Mouse (Mus musculus): ENCODE results near the gene Actr2.
"Not testable (repeated sequence)": the region's sequence is repeated elsewhere in the genome, so short reads cannot be mapped to it uniquely, and the experiment has no call there.

Actr2 gene

DNA sequence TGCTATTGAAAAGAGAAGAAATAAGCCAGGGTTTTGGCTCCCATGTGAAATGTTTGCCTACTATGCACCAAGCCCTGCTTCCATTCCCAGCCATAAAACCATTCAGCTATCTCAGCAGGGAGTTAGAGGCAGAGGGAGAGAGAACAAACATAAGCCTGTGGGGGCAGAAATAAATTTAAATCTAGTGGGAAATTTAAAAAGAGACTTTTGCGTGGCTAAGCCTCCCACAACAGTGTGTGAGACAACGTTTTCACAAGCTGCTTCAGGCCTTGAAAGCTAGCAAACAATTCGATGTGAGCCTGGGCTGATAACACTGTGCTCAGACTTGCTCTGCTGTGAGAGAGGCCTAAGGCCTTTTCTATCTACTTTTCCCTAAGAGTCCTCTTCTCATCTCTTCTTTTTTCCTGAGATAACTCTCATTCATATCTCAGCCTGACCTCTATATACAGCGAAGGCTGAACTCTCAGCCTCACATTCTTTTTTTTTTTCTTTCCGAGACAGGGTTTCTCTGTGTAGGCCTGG is 3.4 kb upstream of the Actr2 start:
- no peak for DNase-seq (ENCODE audit: low read depth, low spot score)

DNA sequence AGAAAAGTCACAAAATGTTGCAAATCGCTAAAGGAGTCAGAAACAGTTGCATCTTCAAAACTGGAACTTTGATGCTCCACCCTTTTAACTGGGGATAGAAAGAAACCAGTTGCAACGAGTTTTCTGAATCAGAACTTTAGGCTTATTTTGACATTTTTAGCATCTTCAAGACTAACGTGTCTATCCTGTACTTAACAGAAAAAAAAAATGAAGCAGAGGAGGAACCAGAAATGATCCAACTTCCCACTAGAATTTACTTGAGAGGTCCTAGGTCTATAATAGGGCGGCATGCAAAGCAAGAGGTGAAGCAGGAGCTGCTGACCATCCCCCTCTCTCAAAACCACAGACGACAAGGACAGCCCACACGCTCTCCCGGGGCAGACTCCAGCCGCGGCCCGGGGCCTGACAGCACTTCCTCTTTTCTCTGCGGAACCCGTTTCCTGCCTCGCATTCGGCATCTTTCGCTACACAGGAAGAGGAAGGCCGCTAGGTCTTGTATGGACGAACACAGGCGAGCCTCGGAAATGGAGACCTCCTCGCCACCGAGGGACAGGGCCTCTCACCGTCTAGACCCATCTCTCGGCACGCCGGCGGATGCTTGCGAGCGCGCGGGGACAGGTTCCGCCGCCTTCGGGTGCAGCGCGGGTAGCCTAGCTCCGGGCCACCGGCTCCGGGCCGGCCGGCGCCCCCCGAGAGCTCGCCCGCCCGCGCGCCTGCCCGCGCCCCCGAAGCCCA is 540 bp downstream of the Actr2 start:
- DNase-seq (ENCODE audit: low read depth, low spot score), result peak; percentile 98

DNA sequence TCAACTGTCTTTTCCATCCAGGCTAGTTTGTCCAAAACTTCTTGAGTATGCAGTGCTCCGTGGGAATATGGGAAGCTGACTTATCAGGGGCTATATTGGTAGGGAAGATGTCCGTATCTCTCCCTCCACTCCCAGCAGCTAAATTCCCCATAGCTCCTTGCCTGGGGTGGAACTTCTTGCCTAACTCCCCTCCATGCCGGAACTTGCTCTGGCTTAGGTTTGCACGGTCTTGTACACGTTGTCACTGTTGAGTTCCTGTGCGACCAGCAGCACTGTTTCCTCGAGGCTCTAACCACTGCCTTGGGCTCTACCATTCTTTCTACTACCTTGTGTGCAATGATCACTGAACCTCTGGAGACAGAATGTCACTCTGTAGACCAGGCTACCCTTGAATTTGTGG is 4.6 kb downstream of the Actr2 start:
- no peak for DNase-seq (ENCODE audit: low read depth, low spot score)

DNA sequence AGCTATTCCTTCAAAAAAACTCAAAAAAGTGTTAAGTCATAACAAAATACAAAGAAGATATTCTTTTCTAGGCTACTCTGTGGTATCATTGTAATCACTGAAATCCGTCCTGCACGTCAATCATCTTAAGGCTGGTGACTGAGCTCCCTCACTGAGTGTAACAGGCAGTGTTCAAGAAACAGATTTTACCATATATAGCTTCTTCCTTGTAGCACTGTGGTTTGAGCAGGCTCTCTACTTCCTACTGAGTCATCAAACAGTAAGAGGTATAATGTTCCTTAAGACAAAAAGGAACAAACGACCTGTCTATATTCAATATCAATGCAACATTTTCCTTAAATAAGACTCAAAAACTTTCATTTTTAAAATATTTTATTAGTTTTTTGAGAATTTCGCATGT is 5.0 kb downstream of the Actr2 start:
- no peak for DNase-seq (ENCODE audit: low read depth, low spot score)

DNA sequence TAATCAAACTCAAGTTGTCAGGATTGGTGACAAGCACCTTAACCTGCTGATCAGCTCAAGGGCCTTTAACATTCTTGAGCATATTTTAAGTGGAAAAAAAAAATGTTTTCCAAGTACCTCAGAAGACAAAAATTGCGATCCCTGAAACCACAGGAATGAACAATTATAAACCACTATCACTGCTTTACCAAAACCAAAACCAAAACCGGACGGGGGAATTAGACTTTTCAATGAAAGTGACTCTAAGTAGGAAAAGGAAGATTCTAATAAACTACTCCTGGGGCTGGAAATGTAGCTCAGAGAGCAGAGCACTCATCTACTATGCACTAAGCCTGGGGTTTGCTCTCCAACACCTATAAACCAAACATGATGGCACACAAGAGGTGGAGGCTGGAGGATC is 5.8 kb downstream of the Actr2 start:
- DNase-seq (ENCODE audit: low read depth, low spot score), result no peak

DNA sequence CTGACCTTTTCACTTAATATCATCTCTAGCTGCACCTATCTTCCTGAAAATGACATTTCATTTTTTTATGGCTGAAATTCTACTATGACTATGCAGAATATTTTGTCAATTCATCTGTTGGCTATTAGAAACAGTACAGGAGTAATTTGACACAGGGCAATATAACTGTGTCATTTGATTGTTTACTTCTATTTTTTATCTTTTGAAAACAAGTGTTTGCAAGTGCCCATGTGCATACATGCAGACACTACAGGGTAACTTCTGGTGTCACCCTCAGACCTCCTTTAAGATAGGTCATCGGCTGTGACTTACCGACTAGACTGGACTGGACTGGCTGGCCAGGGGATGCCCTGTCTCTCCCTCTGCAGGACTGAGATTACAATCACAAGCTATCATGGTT is 8.8 kb downstream of the Actr2 start:
- no peak for DNase-seq (ENCODE audit: low read depth, low spot score)

DNA sequence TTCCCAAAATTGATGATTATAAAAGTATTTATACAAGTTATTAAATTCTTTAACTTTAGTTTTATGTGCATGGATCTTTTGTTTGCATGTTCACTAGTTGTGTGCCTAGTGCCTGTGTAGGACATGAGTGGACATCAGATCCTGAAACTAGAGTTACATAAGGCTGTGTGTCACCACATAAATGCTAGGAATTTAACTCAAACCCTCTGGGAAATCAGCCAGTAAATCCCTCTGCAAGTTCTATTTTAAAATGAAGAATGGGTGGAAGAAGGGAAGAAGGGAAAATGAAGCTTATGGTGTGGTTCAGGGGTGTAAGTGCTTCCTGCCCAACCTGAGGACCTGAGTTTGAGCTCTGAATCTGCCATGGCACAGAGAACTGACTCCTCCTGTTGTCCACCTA is 26.4 kb downstream of the Actr2 start:
- DNase-seq (ENCODE audit: low read depth, low spot score), result no peak

DNA sequence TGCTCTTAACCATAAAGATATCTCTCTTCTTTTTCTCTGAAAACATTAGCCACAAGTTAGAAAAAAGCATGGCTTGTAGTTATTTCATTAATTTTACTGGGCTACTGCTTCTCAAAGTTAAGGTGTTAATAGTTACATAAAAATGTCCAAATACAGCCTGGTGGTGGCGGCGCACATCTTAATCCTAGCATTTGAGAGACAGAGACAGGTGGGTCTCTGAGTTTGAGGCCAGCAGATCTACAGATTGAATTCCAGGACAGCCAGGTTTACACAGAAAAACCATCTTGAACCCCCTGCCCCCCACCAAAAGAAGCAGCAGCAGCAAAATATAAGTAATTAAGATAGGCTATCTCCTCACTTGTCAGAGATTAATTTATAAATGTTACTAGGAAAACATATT is 27.1 kb downstream of the Actr2 start:
- no peak for DNase-seq (ENCODE audit: low read depth, low spot score)

DNA sequence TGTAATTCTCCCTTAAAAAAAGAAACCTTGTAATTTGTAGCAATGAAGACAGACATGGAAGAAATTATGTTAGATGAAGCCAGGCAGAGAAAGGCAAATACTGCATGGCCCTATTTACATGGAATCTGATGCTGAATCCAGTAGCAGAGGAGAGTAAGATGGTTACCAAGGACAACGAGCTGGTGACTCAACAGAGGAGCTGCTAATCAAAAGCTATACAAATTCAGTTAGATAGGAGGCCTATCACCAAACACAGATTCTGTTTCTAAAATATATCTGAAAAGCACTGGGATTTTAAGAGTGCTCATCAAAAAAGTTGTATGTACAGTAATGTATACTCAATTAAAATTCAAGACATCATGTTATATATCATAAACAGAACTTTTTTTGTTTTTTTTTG is 37.3 kb downstream of the Actr2 start:
- no peak for DNase-seq (ENCODE audit: low read depth, low spot score)

DNA sequence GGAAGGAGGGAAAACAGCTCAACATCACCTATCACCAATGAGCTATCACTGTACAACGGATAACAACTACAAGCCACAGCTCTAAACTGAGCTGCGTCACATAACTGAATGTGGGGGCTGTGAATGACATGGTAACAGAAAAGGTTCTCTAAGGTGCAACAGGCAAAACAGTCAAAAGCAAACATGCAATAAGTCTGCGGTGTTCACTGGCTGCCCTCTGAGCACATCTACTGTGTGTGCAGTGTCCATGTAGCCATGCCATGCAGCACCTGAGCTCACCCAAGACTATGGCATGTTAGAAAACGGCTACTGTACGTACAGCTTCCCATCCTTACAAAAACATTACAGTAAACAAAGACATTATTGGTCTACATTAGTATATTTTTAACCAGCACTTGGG is 39.9 kb downstream of the Actr2 start:
- no peak for DNase-seq (ENCODE audit: low read depth, low spot score)

DNA sequence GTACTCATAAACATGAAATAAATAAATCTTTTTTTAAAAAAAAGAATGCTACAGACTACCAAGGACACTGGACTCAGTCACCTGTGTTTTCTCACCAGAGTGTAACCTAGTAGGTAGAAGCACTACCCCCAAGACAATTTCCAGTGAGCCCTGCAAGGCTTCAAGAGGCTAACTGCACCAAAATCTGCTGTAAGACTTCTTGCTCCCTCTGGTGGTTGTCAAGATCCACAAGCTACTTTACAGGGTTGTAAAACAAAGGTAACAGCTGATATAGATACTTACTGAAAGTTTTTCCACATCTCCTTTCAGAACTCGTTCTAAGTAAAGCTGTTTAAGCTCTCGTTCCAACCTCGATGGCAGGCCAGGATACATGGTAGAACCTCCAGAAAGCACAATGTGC is 40.5 kb downstream of the Actr2 start:
- peak; percentile 49 for DNase-seq (ENCODE audit: low read depth, low spot score)

DNA sequence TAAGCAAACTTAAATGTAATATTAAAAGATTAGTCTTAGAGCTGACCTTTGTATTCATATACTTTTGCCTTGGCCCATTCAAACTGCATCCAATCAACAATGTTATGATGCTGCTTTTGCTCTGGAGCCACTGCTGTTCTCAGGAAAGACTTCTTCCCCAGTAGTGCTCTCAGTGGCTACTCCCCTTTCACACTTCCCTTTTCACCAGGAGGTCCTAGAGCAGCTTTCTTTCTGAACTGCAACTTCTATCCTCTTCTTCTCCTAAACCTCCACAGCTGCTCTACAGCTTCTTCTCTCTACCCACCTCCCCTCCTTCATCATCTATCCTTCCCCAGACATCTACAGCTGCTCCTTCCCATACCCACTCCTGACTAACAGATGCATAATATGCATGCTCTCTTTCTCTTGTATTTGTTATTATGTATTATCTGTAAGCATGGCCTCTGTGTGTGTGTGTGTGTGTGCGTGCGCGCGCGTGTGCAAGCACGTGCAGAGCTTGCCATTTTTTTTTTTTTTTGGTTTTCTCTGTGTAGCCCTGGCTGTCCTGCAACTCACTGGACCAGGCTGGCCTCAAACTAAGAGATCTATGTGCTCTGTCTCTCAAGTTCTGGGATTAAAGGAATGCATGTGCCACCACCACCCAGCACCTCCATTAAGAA is 44.2 kb downstream of the Actr2 start:
- DNase-seq (ENCODE audit: low read depth, low spot score), result peak; percentile 56

DNA sequence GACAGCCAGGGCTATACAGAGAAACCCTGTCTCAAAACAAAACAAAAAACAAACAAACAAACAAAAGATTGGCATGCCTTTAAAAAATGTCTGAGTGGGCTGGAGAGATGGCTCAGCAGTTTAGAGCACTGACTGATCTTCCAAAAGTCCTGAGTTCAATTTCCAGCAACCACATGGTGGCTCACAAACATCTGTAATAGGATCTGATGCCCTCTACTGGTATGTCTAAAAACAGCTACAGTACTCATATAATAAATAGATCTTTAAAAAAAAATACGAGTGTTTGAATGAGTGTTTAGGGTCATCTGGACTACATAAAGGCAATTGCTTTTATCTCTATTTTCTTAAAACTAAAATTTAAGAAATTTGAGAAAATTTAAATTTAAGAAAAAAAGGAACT is 45.2 kb downstream of the Actr2 start:
- no peak for DNase-seq (ENCODE audit: low read depth, low spot score)

DNA sequence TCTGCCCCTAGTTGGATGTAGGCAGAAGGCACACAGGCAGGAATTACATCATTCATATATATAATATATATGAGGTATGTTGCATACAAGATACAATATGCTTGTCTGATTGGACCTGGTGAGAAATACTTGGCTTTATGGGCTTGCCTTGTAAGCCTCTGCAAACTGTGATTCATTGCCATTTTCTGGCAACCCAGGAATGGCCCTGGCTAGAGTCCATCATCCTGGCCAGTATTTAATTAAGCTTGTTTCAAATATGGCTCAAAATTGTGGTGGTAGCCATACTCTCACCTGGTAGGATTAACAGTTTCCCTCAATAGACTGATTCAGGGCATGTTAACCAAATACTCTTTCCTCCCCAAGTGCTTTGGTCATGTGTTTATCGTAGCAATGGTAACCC is 46.6 kb downstream of the Actr2 start:
- DNase-seq (ENCODE audit: low read depth, low spot score), result no peak

DNA sequence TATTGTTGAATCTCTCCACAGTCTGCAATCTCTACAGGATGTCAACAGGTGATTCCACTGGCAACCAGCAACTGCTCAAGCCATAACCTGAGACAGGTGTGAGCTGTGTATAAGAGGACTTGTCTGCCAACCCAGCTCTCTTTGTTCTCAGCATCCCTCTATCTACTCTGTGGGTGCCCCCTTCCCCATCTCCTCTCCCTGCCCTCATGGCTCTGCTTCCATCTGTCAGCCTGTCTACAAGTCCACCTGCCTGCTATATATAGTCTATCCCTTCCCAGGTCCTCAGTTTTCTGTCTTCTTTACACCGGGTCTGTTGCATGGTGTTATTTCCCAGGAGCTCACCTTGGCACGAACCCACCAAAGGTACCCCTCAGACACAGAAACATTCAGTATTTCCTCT is 47.8 kb downstream of the Actr2 start:
- no peak for DNase-seq (ENCODE audit: low read depth, low spot score)

DNA sequence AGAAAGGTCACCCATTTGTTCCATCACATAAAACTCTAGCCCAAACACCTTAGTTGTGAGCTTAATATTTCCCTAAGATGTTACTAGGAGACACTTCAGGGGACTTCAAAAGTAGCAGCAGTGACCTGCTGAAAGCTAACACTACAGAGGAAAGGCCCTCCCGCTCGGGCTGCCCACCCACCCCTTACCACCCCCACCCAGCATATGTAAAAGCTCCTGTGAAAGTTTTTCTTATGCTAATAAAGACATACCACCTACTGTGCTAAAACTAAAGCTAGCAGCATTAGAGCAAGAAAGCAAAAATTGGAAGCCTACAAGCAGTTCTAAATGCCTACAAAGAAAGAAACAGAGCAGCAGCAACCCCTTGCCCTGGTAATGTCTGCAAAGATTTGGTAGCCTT is 48.6 kb downstream of the Actr2 start:
- DNase-seq (ENCODE audit: low read depth, low spot score), result not testable (repeated sequence)

DNA sequence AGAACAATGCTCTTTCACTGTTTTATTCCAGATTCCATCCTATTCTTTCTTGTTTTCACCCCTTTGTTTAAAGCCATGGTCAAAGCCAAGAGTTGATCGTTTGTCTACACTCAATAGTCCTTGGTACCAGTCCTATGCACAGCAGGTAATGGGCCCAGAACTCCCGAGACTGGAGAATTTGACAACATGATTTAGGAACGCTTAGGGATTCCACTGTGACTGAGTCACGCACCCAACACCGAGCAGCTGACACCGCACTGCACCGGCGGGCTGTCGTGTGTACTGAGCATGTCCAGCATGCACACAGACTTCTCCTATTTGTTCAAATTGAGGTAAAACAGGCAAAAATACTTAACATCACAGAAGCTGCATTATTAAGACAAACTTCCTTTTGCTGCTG is 49.9 kb downstream of the Actr2 start:
- DNase-seq (ENCODE audit: low read depth, low spot score), result not testable (repeated sequence)

DNA sequence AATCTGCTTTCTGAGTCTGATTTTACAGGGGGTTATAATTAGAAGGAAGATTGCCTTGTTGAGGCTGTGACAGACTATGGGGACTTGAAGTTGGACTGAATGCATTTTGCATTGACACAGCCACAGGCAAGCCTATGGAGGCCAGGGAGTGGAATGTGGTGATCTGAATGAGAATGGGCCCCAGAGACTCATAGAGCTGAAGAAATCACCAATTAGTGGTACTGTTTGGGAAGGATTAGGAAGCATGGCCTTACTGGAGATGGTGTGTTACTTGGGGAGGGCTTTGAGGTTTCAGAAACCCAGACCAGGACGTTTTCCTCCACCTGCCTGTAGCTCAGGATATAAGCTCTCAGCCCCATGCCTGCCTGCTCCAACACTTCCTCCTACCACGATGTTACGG is 53.0 kb downstream of the Actr2 start:
- DNase-seq (ENCODE audit: low read depth, low spot score), result no peak

DNA sequence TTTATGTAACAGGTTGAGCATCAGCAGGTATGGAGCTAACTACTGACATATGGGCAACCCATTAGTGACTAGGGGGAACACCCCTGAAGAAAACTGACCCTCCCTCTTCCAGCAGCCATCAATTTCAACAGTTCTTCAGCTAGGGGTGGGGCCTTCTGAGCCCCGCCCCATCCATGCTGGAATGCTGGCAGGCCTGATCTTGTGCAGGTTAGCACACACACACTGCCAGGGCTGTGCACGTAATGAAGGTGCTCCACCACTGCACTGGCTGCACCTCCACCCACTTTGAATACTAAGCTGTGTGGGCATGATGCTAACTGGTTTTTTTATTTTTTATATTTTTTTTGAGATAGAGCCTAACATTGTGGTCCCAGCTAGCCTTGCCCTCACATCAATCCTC is 55.3 kb downstream of the Actr2 start:
- DNase-seq (ENCODE audit: low read depth, low spot score), result no peak

DNA sequence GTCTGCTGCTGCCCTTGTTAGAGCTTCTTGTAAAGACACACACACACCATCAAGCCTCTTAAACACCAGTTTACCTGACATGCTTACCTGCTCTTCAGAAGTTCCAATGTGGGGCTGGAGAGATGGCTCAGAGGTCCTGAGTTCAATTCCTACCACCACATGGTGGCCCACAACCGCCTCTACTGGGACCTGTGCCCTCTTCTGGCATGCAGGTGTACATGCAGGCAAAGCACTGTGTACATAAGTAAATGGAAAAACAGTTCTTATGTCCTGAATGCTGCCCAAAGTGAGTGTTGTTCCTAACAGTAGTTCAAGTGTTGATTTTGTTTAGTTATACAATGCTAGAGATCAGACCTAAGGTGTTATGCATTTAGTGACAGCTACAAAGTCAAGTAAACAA is 56.5 kb downstream of the Actr2 start:
- no peak for DNase-seq (ENCODE audit: low read depth, low spot score)

DNA sequence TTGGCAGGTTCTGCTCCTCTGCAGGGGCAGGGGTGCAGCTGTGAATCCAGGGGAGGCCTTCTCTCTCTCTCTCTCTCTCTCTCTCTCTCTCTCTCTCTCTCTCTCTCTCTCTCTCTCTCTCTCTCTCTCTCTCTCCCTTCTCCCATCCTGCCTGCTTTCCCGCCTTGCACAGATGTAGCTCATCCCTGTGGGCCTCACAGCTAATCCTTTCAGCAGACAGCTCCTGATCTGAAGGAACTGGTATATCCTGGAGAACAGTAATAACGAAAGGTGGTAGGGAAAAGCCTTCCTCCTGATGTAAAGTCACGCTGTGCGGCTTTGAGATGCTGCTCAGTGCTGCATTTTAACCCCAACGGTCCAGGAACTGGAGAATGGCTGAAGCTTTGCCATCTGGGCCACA is 58.1 kb downstream of the Actr2 start:
- DNase-seq (ENCODE audit: low read depth, low spot score), result no peak

DNA sequence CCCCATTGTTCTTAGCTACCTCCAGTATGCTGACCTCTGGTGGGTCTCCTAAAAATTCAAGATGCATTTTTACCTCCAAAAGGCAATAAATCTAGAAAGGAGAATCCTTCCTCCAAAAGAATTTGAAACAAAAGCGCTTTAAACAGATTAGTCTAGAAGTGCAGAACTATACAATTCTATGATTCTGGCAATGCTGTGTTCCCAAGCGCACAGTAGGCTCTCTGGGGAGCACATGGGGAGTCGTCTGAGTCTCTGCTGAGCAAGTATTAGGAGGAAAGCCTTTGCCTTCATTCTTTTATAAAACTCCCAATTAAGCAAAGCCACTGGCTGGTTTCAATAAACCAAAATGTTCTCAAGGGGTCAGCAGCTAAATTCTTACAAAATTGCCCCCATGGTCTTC is 58.8 kb downstream of the Actr2 start:
- DNase-seq (ENCODE audit: low read depth, low spot score), result no peak

DNA sequence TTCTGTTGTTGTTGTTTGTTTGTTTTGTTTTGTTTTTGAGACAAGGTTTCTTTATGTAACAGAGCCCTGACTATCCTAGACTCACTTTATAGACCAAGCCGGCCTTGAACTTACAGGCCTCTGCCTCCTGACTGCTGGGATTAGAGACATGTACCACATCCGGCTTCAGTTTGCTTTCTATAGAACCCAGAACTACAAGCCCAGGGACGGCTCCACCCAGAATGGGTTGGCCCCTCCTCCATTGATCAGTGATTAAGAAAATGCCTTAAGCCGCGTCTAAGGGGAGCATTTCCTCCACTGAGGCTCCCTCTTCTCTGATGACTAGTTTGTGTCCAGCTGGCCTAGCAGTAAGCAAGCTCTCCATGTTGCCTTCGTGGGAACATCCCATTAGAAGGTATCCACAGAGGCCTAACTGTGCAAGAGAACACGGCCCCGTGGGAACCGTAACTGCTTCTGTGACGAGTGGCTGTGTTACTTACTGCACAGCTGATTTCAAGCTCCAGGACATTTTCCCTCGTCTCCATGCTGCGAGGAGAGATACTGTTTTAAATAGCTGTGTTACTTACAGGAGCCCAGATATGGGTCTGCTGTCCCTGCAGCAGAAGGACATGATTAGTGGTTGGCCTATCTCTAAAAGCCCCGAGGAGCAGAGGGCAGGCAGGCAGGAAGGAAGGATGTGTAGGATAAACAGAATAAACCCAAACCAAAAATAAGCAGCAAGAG is 59.7 kb downstream of the Actr2 start:
- DNase-seq (ENCODE audit: low read depth, low spot score), result no peak
